Comparison of ENCODE assay signal across 23 mouse cellular contexts in the genomic region with DNA sequence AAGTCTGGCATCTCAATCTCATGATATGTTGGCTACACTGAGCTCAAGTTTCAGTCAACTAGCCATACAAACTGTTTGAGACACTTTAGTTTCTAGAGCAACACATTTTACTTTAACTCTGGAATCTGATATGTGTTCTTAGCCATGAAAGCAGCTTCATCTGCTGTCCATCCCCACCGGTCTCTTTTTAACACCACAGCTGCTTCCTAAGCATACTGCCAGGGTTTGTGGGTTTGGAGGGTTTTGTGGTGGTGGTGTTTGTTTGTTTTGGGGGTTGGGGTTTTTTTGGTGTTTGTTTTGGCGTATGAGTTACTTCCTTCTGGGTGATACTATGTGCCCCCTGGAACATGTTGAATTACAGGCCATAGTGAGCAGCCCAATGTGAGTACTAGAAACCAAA. TPM values are rescaled to one million over a fixed set of nuclear protein-coding genes. Genes with fewer than 3 reads are reported as not detected.
DNase-seq lines count a peak whose midpoint lies in the region; ATAC-seq and TF ChIP-seq lines count a peak whose summit lies in the region.
"Had no signal": no experiment of that assay in that cellular context is flagged by ENCODE, and none has a peak within 500 bp of the region (broad histone marks: within the 10 kb centered on the region; RNA-seq: fewer than 3 reads in every experiment).

No protein-coding gene starts in this region.

- intact Hi-C loops in gastrocnemius, adult 2 months (cut with DNase I), result no loop called here

- H3K36me3 ChIP-seq in kidney, embryonic 15.5 days, result no peaks in the 10 kb centered on the region
- no peaks in the 10 kb centered on the region for H3K36me3 ChIP-seq in myocyte (ENCODE audit: control insufficient read depth, insufficient read depth)
- H3K36me3 ChIP-seq: forebrain, embryonic 10.5 days; heart, embryonic 10.5 days; hindbrain, embryonic 12.5 days; hindbrain, embryonic 15.5 days had no signal

- H3K9me3 ChIP-seq in kidney, embryonic 15.5 days (replicated peaks), result no peaks in the 10 kb centered on the region
- H3K9me3 ChIP-seq: forebrain, embryonic 10.5 days; forebrain, embryonic 13.5 days; heart, embryonic 10.5 days; heart, embryonic 13.5 days; hindbrain, embryonic 12.5 days; hindbrain, embryonic 15.5 days had no signal

- H3K27ac ChIP-seq in gastrocnemius, adult 2 months, result peak overlapping the region; percentile 84
- 0 out of 2 replicates have a peak overlapping the region, but pooled peaks have one; percentile 1 for H3K27ac ChIP-seq in kidney, embryonic 15.5 days
- H3K27ac ChIP-seq: forebrain, embryonic 10.5 days; forebrain, embryonic 13.5 days; heart, adult 2 months; heart, embryonic 10.5 days; heart, embryonic 13.5 days; hindbrain, embryonic 12.5 days; hindbrain, embryonic 15.5 days had no signal

- H3K4me1 ChIP-seq in kidney, embryonic 15.5 days, result peaks cover 36% of the 10 kb centered on the region

- no peak overlapping the region for H3K9ac ChIP-seq in kidney, embryonic 15.5 days
- H3K9ac ChIP-seq: forebrain, embryonic 13.5 days; heart, embryonic 13.5 days; hindbrain, embryonic 12.5 days; hindbrain, embryonic 15.5 days had no signal

- no peak overlapping the region for H3K4me2 ChIP-seq in kidney, embryonic 15.5 days
- peak overlapping the region; percentile 48 for H3K4me2 ChIP-seq in myocyte (ENCODE audit: low read depth)
- H3K4me2 ChIP-seq: forebrain, embryonic 13.5 days; heart, embryonic 13.5 days; hindbrain, embryonic 12.5 days; hindbrain, embryonic 15.5 days had no signal

- no peak for TF ChIP-seq CTCF in gastrocnemius, adult 2 months (IDR thresholded peaks at IDR 0.05)

- no peak for ATAC-seq in kidney, embryonic 15.5 days (replicated peaks; ENCODE audit: low FRiP score)
- ATAC-seq: activated CD4-positive, CD25-positive, alpha-beta regulatory T cell, adult 4 months; forebrain, embryonic 13.5 days; forebrain, embryonic 16.5 days had no signal

- 32% methylated on average over 2 of the region's 2 CpGs for WGBS in kidney, embryonic 15.5 days

- H3K4me3 ChIP-seq in gastrocnemius, adult 2 months, result no peak overlapping the region
- no peak overlapping the region for H3K4me3 ChIP-seq in kidney, embryonic 15.5 days (replicated peaks)
- H3K4me3 ChIP-seq in myocyte, result no peak overlapping the region
- H3K4me3 ChIP-seq: forebrain, embryonic 10.5 days; forebrain, embryonic 13.5 days; heart, adult 2 months; heart, embryonic 10.5 days; heart, embryonic 13.5 days; hindbrain, embryonic 12.5 days; hindbrain, embryonic 15.5 days had no signal

- H3ac ChIP-seq in myocyte (ENCODE audit: control insufficient read depth, insufficient read length), result no peak overlapping the region

- TF ChIP-seq POLR2A in myocyte (IDR thresholded peaks at IDR 0.05; ENCODE audit: insufficient read length, low read depth), result no peak

- no peak for DNase-seq in gastrocnemius, adult 2 months
- DNase-seq in gastrocnemius, adult 18-20 months (ENCODE audit: low spot score), result no peak
- DNase-seq in kidney, postnatal 36 days, result no peak
- DNase-seq in 3T3-L1 (ENCODE audit: low read depth, low spot score), result peak; percentile 32
- no peak for DNase-seq in thymus, adult 18-20 months
- DNase-seq: adrenal gland, adult 8-10 months; adrenal gland, postnatal 25 days; cerebellum, adult 11-12 months; cerebellum, adult 8-10 months; cerebellum, postnatal 14 days; gastrocnemius, postnatal 25 days; heart, adult 2 months; heart, postnatal 14 days had no signal

- H3K27me3 ChIP-seq in kidney, embryonic 15.5 days, result no peaks in the 10 kb centered on the region
- no peaks in the 10 kb centered on the region for H3K27me3 ChIP-seq in myocyte (ENCODE audit: control insufficient read depth, insufficient read depth, insufficient read length)
- H3K27me3 ChIP-seq: forebrain, embryonic 13.5 days; heart, embryonic 13.5 days; hindbrain, embryonic 12.5 days; hindbrain, embryonic 15.5 days had no signal

- peaks cover 40% of the 10 kb centered on the region for H3K79me2 ChIP-seq in myocyte (ENCODE audit: control insufficient read depth, insufficient read depth)

TF ChIP-seq in myocyte, 11 proteins besides CTCF, POLR2A, EP300 and RAD21:
- TF ChIP-seq MYOD1 (IDR thresholded peaks at IDR 0.05; ENCODE audit: control insufficient read depth in 1 of 3, insufficient read length in 2 of 3, low read depth in 2 of 3) (peak; percentile 46 to 73 (median 47)), TCF12 (IDR thresholded peaks at IDR 0.05; ENCODE audit: insufficient read depth, poor library complexity, severe bottlenecking) (peak; percentile 92), USF1 (IDR thresholded peaks at IDR 0.05; ENCODE audit: low read depth) (no peak), SRF (IDR thresholded peaks at IDR 0.05; ENCODE audit: control insufficient read depth, insufficient read length, low read depth) (no peak), E2F4 (IDR thresholded peaks at IDR 0.05; ENCODE audit: insufficient read depth) (no peak), TCF3 (IDR thresholded peaks at IDR 0.05; ENCODE audit: insufficient read length, low read depth) (peak; percentile 51), MYOG (IDR thresholded peaks at IDR 0.05; ENCODE audit: control insufficient read depth in 1 of 3, insufficient read depth in 1 of 3, insufficient read length in 2 of 3, low read depth in 2 of 3) (peak in 2 of 3 experiments; percentile 69 to 70), CEBPB (IDR thresholded peaks at IDR 0.05; ENCODE audit: insufficient read depth, poor library complexity, severe bottlenecking) (no peak), MAX (IDR thresholded peaks at IDR 0.05; ENCODE audit: low read depth) (no peak), POLR2AphosphoS2 (IDR thresholded peaks at IDR 0.05; ENCODE audit: insufficient read length, low read depth) (no peak), REST (IDR thresholded peaks at IDR 0.05; ENCODE audit: insufficient read depth, insufficient read length) (no peak)

RNA-seq across cellular contexts. Expression of gene Map3k20, which starts 35.2 kb away (rescaled TPM):
- total RNA-seq in gastrocnemius, adult 2 months (2021), result 100 to 1,000 TPM; 338 to 407 TPM
- 100 to 1,000 TPM; 335 to 441 TPM for total RNA-seq in gastrocnemius, adult 18-20 months (2021)
- polyA plus RNA-seq in kidney, embryonic 15.5 days (2015; fragmentation: Nextera tagmentation; extraction: Ambion mirVana), result 14.5 and 14.7 TPM in 2 replicates
- 13.7 TPM for polyA plus RNA-seq in myocyte (2012; fragmentation: generic; extraction: Trizol)
